Mouse (Mus musculus) ES-Bruce4 (cell line): ENCODE measurements around the gene Dhrs13. TPM values are rescaled to one million over a fixed set of nuclear protein-coding genes. Genes with fewer than 3 reads are reported as not detected.

Experiments used
- H3K27ac ChIP-seq: 2 replicates; pipeline ENCODE4 v1.5.1; 2012; ENCODE audit warnings: low read length, inconsistent platforms; ENCODE audit not compliant: insufficient read depth
- H3K27me3 ChIP-seq: 2 replicates; pipeline ENCODE4 v1.6.1; 2012; ENCODE audit warnings: mild to moderate bottlenecking, low read length, inconsistent platforms; ENCODE audit not compliant: control insufficient read depth, poor library complexity, insufficient read depth, severe bottlenecking
- H3K36me3 ChIP-seq: 2 replicates; pipeline ENCODE4 v1.6.1; 2012; ENCODE audit warnings: inconsistent platforms, mild to moderate bottlenecking, low read length, moderate library complexity; ENCODE audit not compliant: control insufficient read depth, poor library complexity, insufficient read depth, severe bottlenecking
- H3K4me1 ChIP-seq: one replicate; pipeline ENCODE4 v1.8.1; 2011; ENCODE audit warnings: low read length; ENCODE audit not compliant: control insufficient read depth, insufficient read depth
- H3K4me3 ChIP-seq: 2 replicates; pipeline ENCODE4 v1.5.1; 2011; ENCODE audit warnings: low read depth, mild to moderate bottlenecking, low read length
- H3K9ac ChIP-seq: 2 replicates; pipeline ENCODE4 v1.6.1; 2012; ENCODE audit warnings: low read depth, mild to moderate bottlenecking, inconsistent platforms; ENCODE audit not compliant: poor library complexity, severe bottlenecking
- H3K9me3 ChIP-seq: replicated peaks from 2 replicates; pipeline ENCODE4 v1.6.1; 2012; ENCODE audit warnings: mild to moderate bottlenecking, low read length, inconsistent platforms; ENCODE audit not compliant: control insufficient read depth, poor library complexity, insufficient read depth, severe bottlenecking
- CTCF ChIP-seq: IDR thresholded peaks from one replicate; pipeline ENCODE4 v1.8.1; 2011; ENCODE audit warnings: low read depth, low read length
- EP300 ChIP-seq: IDR thresholded peaks from 2 replicates; pipeline ENCODE4 v1.6.1; 2011; ENCODE audit warnings: low read depth, low read length; ENCODE audit not compliant: insufficient read depth
- POLR2A ChIP-seq: IDR thresholded peaks from one replicate; pipeline ENCODE4 v1.8.1; 2011; ENCODE audit warnings: low read length; ENCODE audit not compliant: insufficient read depth
- polyA plus RNA-seq: library from polyadenylated mRNA; stranded (reverse); fragments of >200 nt; gene quantifications from 2 replicates; pipeline ENCODE4 v1.2.4, GENCODE M21; 2011; ENCODE audit warnings: low read depth; ENCODE audit not compliant: missing spikeins, insufficient read depth, insufficient read length

Gene Dhrs13
- polyA plus RNA-seq, 1 experiment, result 8.7 TPM

GRCm38 (mm10) chr11:78056946-78057345 lies 24.9 kb downstream of the Dhrs13 start:
- H3K4me1 ChIP-seq, result no peaks in the 10 kb centered on the region
- H3K9me3 ChIP-seq, result no peaks in the 10 kb centered on the region
- no peak overlapping the region for H3K27ac ChIP-seq
- 0 out of 2 replicates have a peak overlapping the region, but pooled peaks have one; percentile 5 for H3K9ac ChIP-seq
- H3K4me3 ChIP-seq, result no peak overlapping the region
- no peaks in the 10 kb centered on the region for H3K27me3 ChIP-seq
- TF ChIP-seq POLR2A, result no peak
- no peak for TF ChIP-seq CTCF
- no peak for TF ChIP-seq EP300
- no peaks in the 10 kb centered on the region; the same call in 1 of the 2 replicates for H3K36me3 ChIP-seq

- no peak overlapping the region for H3K9ac ChIP-seq
- H3K4me1 ChIP-seq, result no peaks in the 10 kb centered on the region
- no peak overlapping the region for H3K4me3 ChIP-seq
- no peak overlapping the region for H3K27ac ChIP-seq
- TF ChIP-seq EP300, result no peak
- TF ChIP-seq CTCF, result peak; percentile 72
- no peak for TF ChIP-seq POLR2A
- no peaks in the 10 kb centered on the region for H3K9me3 ChIP-seq
- H3K27me3 ChIP-seq, result no peaks in the 10 kb centered on the region
- no peaks in the 10 kb centered on the region for H3K36me3 ChIP-seq
Measured at GRCm38 (mm10) chr11:78059833-78060757, 28.0 kb downstream of the Dhrs13 start.

DNA sequence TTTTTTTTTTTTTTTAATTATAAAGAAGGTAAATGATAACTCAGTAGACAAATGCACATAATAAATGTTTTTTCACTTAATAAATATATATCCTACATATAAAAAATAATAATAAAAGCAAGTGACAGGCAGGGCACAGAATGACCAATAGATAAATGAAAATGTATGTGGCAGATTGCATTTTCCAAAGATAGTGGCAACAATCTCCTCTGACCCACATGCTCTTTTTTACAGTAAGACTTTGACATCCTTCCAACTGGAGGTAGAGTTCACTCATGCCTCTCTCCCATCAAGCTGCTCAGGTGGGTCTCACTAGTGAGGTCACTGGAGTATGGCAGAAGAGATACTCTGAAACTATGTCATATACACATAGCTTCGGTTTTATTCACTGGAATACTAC lies 30.5 kb downstream of the Dhrs13 start:
- no peaks in the 10 kb centered on the region for H3K36me3 ChIP-seq
- H3K9ac ChIP-seq, result no peak overlapping the region
- H3K4me3 ChIP-seq, result no peak overlapping the region
- no peaks in the 10 kb centered on the region for H3K27me3 ChIP-seq
- TF ChIP-seq POLR2A (no peak), EP300 (no peak), CTCF (no peak)
- no peaks in the 10 kb centered on the region for H3K4me1 ChIP-seq
- no peak overlapping the region for H3K27ac ChIP-seq
- no peaks in the 10 kb centered on the region for H3K9me3 ChIP-seq

- no peak overlapping the region for H3K9ac ChIP-seq
- no peaks in the 10 kb centered on the region for H3K9me3 ChIP-seq
- TF ChIP-seq EP300, result no peak
- TF ChIP-seq CTCF, result no peak
- TF ChIP-seq POLR2A, result no peak
- no peaks in the 10 kb centered on the region for H3K4me1 ChIP-seq
- H3K27ac ChIP-seq, result no peak overlapping the region
- no peaks in the 10 kb centered on the region for H3K27me3 ChIP-seq
- H3K4me3 ChIP-seq, result no peak overlapping the region
- H3K36me3 ChIP-seq, result no peaks in the 10 kb centered on the region
Measured at GRCm38 (mm10) chr11:78065906-78066305, 33.8 kb downstream of the Dhrs13 start.

DNA sequence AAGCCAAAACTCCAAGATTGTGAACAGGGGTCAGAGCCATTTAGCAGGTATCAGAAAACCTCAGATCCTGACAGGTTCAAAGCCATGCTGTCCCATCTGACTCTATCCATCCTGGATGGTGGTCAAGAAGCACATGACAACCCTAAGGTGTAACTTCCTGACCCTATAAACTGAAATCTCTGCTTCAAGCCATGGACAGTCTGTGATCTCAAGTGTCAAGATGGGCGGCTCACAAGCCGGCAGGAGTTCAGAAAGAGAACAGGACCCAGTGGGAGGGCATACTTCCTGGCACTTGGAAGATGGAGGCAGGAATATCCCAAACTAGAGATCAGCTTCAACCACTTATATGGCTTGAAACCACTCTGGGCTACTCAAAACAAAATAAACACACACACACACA lies 34.6 kb downstream of the Dhrs13 start:
- Histone ChIP-seq H3K27ac (no peak overlapping the region), H3K4me1 (no peaks in the 10 kb centered on the region), H3K9ac (no peak overlapping the region), H3K9me3 (no peaks in the 10 kb centered on the region), H3K36me3 (no peaks in the 10 kb centered on the region), H3K27me3 (no peaks in the 10 kb centered on the region), H3K4me3 (no peak overlapping the region)
- TF ChIP-seq CTCF (no peak), POLR2A (no peak), EP300 (no peak)

DNA sequence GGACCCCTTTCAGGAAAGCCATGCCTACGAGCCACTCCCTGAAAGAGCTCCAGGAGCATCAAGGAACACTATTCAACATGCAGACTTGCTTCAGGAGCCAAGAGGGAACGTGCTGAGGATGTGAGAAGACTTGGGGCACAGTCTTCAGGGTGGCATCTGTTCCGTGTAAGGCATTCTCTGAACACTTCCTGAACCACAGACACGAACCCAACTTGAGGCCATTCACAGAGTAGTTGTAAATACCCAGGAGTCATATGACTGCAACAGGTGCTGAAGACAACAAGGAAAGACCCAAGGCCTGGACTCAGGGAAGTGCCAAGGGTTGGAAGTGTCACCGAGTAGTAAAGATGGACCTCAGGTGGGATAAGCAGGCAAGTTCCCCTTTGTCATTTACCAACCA lies 35.5 kb downstream of the Dhrs13 start:
- no peak overlapping the region for H3K27ac ChIP-seq
- no peak for TF ChIP-seq CTCF
- no peak for TF ChIP-seq POLR2A
- no peak for TF ChIP-seq EP300

More for the DNA sequence above, 35.5 kb downstream of the Dhrs13 start:
- Histone ChIP-seq H3K9ac (no peak overlapping the region), H3K27me3 (no peaks in the 10 kb centered on the region), H3K4me1 (peaks cover 5% of the 10 kb centered on the region), H3K9me3 (no peaks in the 10 kb centered on the region), H3K36me3 (no peaks in the 10 kb centered on the region), H3K4me3 (no peak overlapping the region)
